In the genomic region with DNA sequence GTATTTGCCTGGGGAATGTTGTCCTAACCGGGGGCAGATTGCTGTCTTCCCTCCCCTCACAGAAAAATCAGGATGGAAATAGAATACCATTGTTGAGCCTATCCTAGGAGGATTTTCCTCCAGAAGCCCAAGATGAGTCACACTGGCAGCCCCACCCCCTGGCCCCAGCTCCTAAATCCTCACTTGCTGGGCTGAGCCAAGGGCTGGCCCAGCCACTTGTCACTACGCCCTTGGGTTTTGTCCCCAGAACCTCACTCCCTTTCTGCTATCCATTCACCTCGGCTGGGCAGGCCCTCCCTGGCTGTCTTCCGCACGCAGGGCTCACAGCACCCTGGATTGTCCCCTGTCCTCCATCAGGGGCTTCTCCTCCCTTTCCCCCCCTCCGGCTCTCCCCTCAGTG, we compare ENCODE assay signal across 10 mouse cellular contexts. TPM values are rescaled to one million over a fixed set of nuclear protein-coding genes. Genes with fewer than 3 reads are reported as not detected.
DNase-seq lines count a peak whose midpoint lies in the region; ATAC-seq lines count a peak whose summit lies in the region.
"Had no signal": no experiment of that assay in that cellular context is flagged by ENCODE, and none has a peak within 500 bp of the region (broad histone marks: within the 10 kb centered on the region; RNA-seq: fewer than 3 reads in every experiment).

No protein-coding gene starts in this region.

- no peaks in the 10 kb centered on the region for H3K9me3 ChIP-seq in hindbrain, embryonic 12.5 days (replicated peaks)
- no peaks in the 10 kb centered on the region for H3K9me3 ChIP-seq in hindbrain, embryonic 11.5 days (ENCODE audit: control insufficient read depth, low read length)
- H3K9me3 ChIP-seq in midbrain, embryonic 12.5 days, result no peaks in the 10 kb centered on the region
- H3K9me3 ChIP-seq: hindbrain, embryonic 15.5 days; neural tube, embryonic 13.5 days had no signal

- no peak for ATAC-seq in hindbrain, embryonic 12.5 days (ENCODE audit: low FRiP score)
- ATAC-seq in hindbrain, embryonic 11.5 days (ENCODE audit: low FRiP score), result no peak
- peak; percentile 49; the same call in 1 of the 2 replicates for ATAC-seq in midbrain, embryonic 12.5 days (ENCODE audit: low FRiP score, low read depth)

- no peak overlapping the region for H3K9ac ChIP-seq in hindbrain, embryonic 12.5 days
- H3K9ac ChIP-seq in hindbrain, embryonic 11.5 days (ENCODE audit: low read depth, low read length), result no peak overlapping the region
- peak overlapping the region; percentile 24; the same call in 1 of the 2 replicates for H3K9ac ChIP-seq in midbrain, embryonic 12.5 days (replicated peaks)
- H3K9ac ChIP-seq: hindbrain, embryonic 15.5 days; neural tube, embryonic 13.5 days had no signal

- 0 out of 2 replicates have a peak overlapping the region, but pooled peaks have one; percentile 7 for H3K27ac ChIP-seq in hindbrain, embryonic 12.5 days
- no peak overlapping the region for H3K27ac ChIP-seq in hindbrain, embryonic 11.5 days (ENCODE audit: low read depth, low read length)
- no peak overlapping the region for H3K27ac ChIP-seq in midbrain, embryonic 12.5 days (replicated peaks)
- H3K27ac ChIP-seq: hindbrain, embryonic 15.5 days; neural tube, embryonic 13.5 days had no signal

- no peak for DNase-seq in hindbrain, embryonic 11.5 days (ENCODE audit: low spot score)
- peak; percentile 89 to 93 for DNase-seq in adrenal gland, postnatal 36 days
- peak; percentile 86 for DNase-seq in gastrocnemius, postnatal 25 days
- peak; percentile 74 for DNase-seq in kidney, postnatal 10 days
- DNase-seq in layer of hippocampus, postnatal 14 days (ENCODE audit: low spot score in 2 of 2), result no peak
- no peak for DNase-seq in c-Kit-positive CD71-positive TER-119-positive erythroid progenitor cells, embryonic 14.5 days (ENCODE audit: low spot score)

- WGBS in hindbrain, embryonic 12.5 days, result 38% methylated on average over 6 of the region's 6 CpGs
- WGBS in hindbrain, embryonic 11.5 days, result 58% methylated on average over 6 of the region's 6 CpGs
- 13% methylated on average over 6 of the region's 6 CpGs for WGBS in midbrain, embryonic 12.5 days

- no peaks in the 10 kb centered on the region for H3K27me3 ChIP-seq in hindbrain, embryonic 12.5 days
- H3K27me3 ChIP-seq in hindbrain, embryonic 11.5 days (ENCODE audit: control insufficient read depth, insufficient read depth, low read length), result no peaks in the 10 kb centered on the region
- H3K27me3 ChIP-seq in midbrain, embryonic 12.5 days, result no peaks in the 10 kb centered on the region
- H3K27me3 ChIP-seq: hindbrain, embryonic 15.5 days; neural tube, embryonic 13.5 days had no signal

- no peak overlapping the region for H3K4me3 ChIP-seq in hindbrain, embryonic 12.5 days
- H3K4me3 ChIP-seq in hindbrain, embryonic 11.5 days (ENCODE audit: low read depth, low read length), result no peak overlapping the region
- no peak overlapping the region for H3K4me3 ChIP-seq in midbrain, embryonic 12.5 days
- H3K4me3 ChIP-seq: hindbrain, embryonic 15.5 days; neural tube, embryonic 13.5 days had no signal

- no peak overlapping the region for H3K4me2 ChIP-seq in hindbrain, embryonic 12.5 days (replicated peaks)
- H3K4me2 ChIP-seq in hindbrain, embryonic 11.5 days (replicated peaks; ENCODE audit: low read depth, low read length), result no peak overlapping the region
- no peak overlapping the region for H3K4me2 ChIP-seq in midbrain, embryonic 12.5 days (replicated peaks)
- H3K4me2 ChIP-seq: hindbrain, embryonic 15.5 days; neural tube, embryonic 13.5 days had no signal

- peaks cover 28% of the 10 kb centered on the region for H3K4me1 ChIP-seq in hindbrain, embryonic 12.5 days
- H3K4me1 ChIP-seq in hindbrain, embryonic 11.5 days (replicated peaks; ENCODE audit: control insufficient read depth, insufficient read depth, low read length), result no peaks in the 10 kb centered on the region
- peaks cover 16% of the 10 kb centered on the region for H3K4me1 ChIP-seq in midbrain, embryonic 12.5 days
- H3K4me1 ChIP-seq: hindbrain, embryonic 15.5 days had no signal

- H3K36me3 ChIP-seq in hindbrain, embryonic 12.5 days, result no peaks in the 10 kb centered on the region
- H3K36me3 ChIP-seq in hindbrain, embryonic 11.5 days (ENCODE audit: control insufficient read depth, insufficient read depth, low read length), result no peaks in the 10 kb centered on the region
- H3K36me3 ChIP-seq in midbrain, embryonic 12.5 days, result no peaks in the 10 kb centered on the region
- H3K36me3 ChIP-seq: hindbrain, embryonic 15.5 days; neural tube, embryonic 13.5 days had no signal

RNA-seq across cellular contexts. Expression of a gene that starts 23.3 kb away (rescaled TPM):
- 25.5 and 26.9 TPM in 2 replicates for polyA plus RNA-seq in hindbrain, embryonic 12.5 days (2016; fragmentation: Nextera tagmentation; extraction: Ambion mirVana)
- polyA plus RNA-seq in hindbrain, embryonic 11.5 days (2014; fragmentation: Nextera tagmentation; extraction: Ambion mirVana), result 25.0 and 25.8 TPM in 2 replicates
- total RNA-seq in adrenal gland, postnatal 36 days (2021), result 10 to 100 TPM; 16.4 to 24.1 TPM
- 10 to 100 TPM; 13.8 to 31.7 TPM for total RNA-seq in gastrocnemius, postnatal 25 days (2021)
- 14.5 and 14.9 TPM in 2 replicates for polyA plus RNA-seq in midbrain, embryonic 12.5 days (2016; fragmentation: Nextera tagmentation; extraction: Ambion mirVana)
- total RNA-seq in layer of hippocampus, postnatal 14 days (2021), result 10 to 100 TPM; 65.2 to 70.3 TPM

Comparison
In these comparisons a context has a peak if more than half of its experiments do, and no peak if none do; other contexts are left out.
1. DNase-seq: peak in adrenal gland, postnatal 36 days (2 of 2), gastrocnemius, postnatal 25 days (single experiment) and kidney, postnatal 10 days (single experiment); none in hindbrain, embryonic 11.5 days (single experiment), layer of hippocampus, postnatal 14 days (0 of 2) and c-Kit-positive CD71-positive TER-119-positive erythroid progenitor cells, embryonic 14.5 days (single experiment).